Mouse (Mus musculus) kidney, adult 18-20 months (tissue): ENCODE data around the gene Sae1.

Experiments used
- DNase-seq: peaks from one replicate; pipeline ENCODE4 v3.0.0; 2021

The Sae1 gene

DNA sequence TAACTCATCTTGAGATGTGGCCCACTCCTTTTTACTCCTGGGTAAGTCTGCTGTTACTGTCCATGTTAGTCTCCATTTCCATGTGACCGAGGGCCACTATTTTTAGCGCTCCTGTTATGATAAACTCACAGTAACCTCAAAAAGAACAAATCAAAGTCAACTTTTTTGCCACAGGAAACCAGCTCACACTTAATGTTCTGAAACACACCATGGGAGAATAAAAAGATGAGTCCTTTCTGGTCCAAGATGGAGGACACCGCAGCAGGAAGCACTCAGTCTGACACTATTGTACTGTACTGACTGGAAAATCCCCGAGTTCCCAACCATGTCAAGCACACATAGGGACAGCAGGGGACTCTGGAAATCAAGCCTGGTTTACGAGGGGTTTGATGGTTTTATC, 37.6 kb downstream of the Sae1 start:
- DNase-seq = no peak

DNA sequence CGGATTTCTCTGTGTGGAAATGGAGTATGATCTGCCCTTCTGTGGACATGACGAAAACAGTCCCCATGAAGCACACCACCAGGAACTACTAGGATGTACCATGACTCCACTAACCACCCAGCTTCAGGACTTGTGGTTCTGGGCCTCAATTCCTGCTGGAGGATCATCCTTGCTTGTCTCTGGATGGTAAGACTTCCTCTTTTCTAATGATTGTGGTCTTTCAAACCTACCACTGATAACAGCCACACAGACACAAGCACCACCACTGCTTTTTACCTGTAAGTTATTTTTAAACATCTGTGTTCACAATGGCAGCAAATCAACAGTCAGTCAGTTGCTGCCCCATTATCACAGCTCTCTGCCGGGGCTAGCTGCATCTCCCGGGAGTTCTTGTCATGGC, 42.3 kb downstream of the Sae1 start:
- DNase-seq = no peak

- DNase-seq = no peak
Observed at GRCm38 (mm10) chr7:16344598-16344997, 43.0 kb downstream of the Sae1 start.

DNA sequence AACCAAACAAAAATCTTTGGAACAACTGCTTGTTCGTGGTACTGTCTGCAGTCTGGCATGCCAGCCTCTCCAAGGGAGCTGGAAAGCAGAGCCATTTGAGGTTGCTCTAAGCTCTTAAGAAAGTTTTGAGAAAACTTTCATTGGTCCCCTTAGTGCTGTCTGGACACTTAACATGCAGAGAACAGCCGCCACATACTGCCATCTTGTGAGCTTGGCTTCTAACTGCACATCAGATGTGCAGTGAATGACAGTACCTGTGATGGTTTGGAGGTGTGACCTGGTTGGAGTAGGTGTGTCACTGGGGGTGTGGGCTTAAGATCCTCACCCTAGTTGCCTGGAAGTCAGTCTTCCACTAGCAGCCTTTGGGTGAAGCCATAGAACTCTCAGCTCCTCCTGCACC, 49.9 kb downstream of the Sae1 start:
- no peak for DNase-seq

GRCm38 (mm10) chr7:16329146-16329545, 58.5 kb downstream of the Sae1 start:
- DNase-seq = no peak

GRCm38 (mm10) chr7:16326607-16326971, 61.0 kb downstream of the Sae1 start:
- no peak for DNase-seq

- DNase-seq = peak; percentile 69
Observed at GRCm38 (mm10) chr7:16325920-16326606, 61.5 kb downstream of the Sae1 start.

DNA sequence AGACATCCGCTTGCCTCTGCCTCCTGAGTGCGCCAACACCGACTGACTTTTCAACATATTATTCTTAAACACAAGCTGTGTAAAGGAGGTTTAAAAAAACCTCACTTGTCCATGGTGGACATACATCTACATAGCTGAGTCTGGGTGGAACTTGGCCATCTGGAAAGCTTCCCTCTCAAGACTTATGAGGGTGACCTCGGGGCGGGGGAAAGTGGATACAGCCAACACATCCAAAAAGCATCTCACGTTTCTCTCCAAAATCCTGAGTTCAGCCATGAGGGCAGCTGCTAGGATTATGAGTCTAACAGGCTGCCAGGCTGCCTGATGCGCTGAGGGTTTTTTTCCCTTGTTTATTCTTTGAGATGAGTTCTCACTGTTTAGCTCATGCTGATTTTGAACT, 62.9 kb downstream of the Sae1 start:
- DNase-seq = no peak

- no peak for DNase-seq
Observed at GRCm38 (mm10) chr7:16320479-16320878, 67.1 kb downstream of the Sae1 start.

DNA sequence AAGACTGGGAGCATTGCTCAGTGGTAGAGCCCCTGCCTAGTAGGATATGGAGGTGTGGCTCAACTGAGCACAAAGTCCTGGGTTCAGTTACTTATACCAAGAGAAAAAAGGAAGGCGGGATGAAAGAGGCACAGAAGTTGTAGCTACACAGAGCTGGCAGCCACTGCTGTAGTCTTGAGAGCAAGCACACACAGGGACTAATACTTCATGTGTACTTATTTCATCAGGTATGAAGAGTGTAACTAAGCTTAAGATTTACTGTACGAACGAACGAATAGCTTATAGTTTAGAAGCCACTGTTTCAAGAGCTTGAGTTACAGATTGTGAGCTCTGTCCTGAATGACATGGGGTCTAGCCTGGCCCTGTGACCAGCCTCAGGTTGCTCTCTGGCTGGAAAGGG, 68.4 kb downstream of the Sae1 start:
- DNase-seq = no peak

DNA sequence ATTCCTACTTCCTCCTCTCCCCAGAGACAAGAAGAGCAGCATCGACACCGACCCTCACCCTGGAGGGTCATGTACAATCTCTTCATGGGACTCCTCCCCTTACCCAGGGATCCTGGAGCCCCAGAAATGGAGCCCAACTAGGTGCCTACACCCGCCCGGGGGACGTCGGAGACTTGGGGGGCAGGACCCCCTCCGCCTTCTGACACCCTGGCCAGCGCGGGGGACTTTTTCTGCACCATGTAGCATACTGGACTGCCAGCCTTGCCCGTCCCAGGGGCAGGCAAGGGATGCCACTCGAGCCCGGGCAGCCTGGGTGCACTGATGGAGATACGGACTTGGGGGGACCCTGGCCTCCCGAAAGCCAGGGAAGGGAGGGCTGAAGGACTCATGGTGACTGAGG, 70.5 kb downstream of the Sae1 start:
- DNase-seq = no peak

- DNase-seq = no peak
Observed at GRCm38 (mm10) chr7:16315222-16315759, 72.3 kb downstream of the Sae1 start.

GRCm38 (mm10) chr7:16314221-16314775, 73.3 kb downstream of the Sae1 start:
- DNase-seq = no peak

DNA sequence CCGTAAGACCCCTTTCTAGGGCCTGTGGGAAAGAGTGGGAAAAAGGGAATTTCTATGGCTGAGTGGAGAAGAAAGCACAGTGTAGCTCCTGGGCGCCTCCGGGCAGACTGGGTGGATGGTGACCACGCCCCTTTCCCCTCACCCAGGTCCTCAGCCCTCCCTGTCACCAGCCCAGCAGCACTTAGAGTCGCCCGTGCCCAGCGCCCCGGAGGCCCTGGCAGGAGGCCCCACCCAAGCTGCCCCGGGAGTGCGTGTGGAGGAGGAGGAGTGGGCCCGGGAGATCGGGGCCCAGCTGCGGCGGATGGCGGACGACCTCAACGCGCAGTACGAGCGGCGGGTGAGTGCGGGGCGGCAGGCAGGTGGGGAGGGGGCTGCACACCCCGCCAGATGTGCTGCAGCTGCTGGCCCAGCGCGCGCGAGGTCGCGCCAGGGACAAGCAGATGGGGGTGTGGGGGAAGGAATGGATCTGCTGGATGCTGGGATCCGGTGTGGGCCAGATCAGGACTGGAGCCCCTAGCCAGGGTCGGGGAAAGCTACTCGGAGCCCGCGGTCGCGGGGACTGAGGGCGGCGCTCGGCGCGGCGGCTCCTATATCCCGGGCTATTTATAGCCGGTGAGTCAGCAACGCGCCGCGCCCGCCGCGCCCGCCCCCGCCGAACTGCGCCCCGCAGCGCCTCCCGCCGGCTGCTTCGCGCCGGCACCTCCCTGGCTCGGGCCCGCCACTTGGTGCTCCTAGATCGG, 74.0 kb downstream of the Sae1 start:
- peak; percentile 76 for DNase-seq

GRCm38 (mm10) chr7:16312672-16313311, 74.8 kb downstream of the Sae1 start:
- peak; percentile 63 for DNase-seq

GRCm38 (mm10) chr7:16312011-16312671, 75.5 kb downstream of the Sae1 start:
- peak; percentile 40 for DNase-seq

DNA sequence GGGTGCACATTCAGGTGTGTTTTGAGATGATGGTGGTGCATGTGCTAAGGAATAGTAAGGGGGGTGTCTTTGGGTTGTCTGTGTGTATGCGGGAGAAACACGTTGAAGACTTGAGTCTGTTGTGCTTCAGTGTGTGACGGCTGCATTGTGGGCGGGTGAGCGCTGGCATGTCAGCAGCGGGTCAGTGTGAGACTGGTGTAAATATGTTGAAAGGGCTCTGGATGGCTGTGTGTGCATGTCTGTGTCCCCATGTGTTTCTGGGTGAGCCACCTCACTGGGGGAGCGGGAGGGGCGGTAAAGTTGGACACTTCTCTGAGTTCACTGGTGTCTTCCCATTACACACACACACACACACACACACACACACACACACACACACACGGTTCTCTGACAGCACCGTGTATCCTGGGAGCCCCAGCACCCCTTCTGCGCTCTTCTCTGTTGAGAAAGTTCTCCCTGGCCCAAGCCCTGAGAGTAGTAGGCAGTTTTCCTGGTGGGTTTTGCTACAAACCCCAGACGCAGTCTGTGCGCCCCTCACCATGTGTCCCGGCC, 76.1 kb downstream of the Sae1 start:
- DNase-seq = peak; percentile 35

DNA sequence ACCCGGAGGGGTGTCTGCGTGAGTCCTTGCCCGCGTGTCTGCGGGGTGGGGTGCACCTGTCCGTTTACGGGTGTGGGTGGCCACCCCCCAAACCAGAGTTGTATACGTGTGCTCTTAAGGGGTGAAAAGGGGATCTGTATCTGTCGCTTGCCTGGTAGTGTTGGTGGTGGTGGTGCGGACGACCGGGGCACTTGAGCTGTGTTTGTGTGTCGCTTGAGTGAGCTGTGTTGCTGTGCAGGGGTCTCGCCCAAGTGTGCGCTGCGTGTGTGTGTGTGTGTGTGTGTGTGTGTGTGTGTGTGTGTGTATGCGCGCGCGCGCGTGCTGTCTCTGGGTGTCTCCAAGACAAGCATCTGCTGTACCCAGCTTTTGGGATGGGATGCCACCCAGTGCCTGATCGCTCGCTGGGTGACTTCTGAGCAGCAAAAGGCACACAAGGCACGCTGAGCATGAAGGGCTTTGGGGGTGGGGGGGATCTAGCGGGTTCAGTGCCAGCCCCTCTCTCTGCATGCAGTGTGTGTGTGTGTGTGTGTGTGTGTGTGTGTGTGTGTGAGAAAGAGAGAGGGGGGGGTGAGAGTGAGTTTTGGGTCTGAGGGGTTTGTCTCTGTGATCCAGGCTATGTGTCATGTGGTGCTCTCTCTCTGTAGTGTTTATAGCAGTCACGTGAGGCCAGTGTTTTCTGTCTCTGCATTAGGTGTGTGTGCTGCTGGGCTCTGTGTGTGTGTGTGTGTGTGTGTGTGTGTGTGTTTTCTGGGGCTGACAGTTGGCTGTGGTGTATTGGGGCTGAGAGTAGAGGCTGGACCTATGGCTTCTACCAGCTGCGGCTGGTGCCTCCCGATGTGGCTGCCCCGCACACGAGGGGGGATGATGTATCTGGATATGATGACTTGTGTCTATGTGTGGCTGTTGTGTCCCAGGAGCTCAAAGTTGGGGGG, 76.8 kb downstream of the Sae1 start:
- DNase-seq = peak; percentile 33

DNA sequence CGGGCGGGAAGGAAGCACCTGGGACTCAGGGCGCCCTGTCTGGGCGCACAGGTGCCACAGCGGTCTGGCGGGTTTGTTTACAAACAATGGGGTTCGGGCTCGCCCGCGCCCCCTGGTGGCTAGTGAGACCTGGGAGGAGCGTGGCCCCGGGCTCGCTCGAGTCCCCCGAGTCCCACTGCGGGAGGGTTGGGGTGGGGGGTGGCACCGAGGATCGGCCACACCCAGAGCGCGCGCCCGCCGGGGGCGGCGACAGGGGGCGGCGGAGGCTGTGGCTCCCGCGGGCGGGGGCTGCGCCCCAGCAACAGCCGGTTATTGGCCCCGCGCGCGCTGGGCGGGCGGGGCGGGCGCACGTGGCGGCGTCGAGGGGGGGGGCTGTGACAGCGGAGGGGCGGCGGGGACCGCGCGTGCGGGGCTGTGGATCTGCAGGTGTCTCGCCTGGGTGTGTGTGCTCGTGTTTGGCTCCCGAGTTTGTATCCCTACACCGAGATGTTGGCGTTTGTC, 77.5 kb downstream of the Sae1 start:
- DNase-seq = peak; percentile 89

- peak; percentile 94 for DNase-seq
Observed at GRCm38 (mm10) chr7:16309318-16310019, 78.1 kb downstream of the Sae1 start.
